Mouse (Mus musculus) E14TG2a.4 (cell line): ENCODE data around the gene Mad1l1.

Experiments used
- H3K27me3 ChIP-seq: 2 replicates; pipeline ENCODE4 v1.6.1; 2014; ENCODE audit warnings: low read length, control low read depth; ENCODE audit not compliant: insufficient read depth
- H3K36me3 ChIP-seq: 2 replicates; pipeline ENCODE4 v1.6.1; 2014; ENCODE audit warnings: low read length, control low read depth; ENCODE audit not compliant: insufficient read depth
- H3K4me1 ChIP-seq: replicated peaks from 2 replicates; pipeline ENCODE4 v1.6.1; 2014; ENCODE audit warnings: low read depth, low read length, control low read depth
- H3K4me3 ChIP-seq: replicated peaks from 2 replicates; pipeline ENCODE4 v1.5.1; 2014; ENCODE audit warnings: mild to moderate bottlenecking, low read length
- H3K9me3 ChIP-seq: 2 replicates; pipeline ENCODE4 v1.6.1; 2014; ENCODE audit warnings: low read length, control low read depth
- CTCF ChIP-seq: conservative IDR thresholded peaks from 2 replicates; pipeline ENCODE4 v1.5.1; 2014; ENCODE audit warnings: low read length
- NANOG ChIP-seq: IDR thresholded peaks from 2 replicates; pipeline ENCODE4 v1.6.1; 2014; ENCODE audit warnings: borderline replicate concordance, low read length, mixed read lengths
- POU5F1 ChIP-seq: IDR thresholded peaks from 2 replicates; pipeline ENCODE4 v1.6.1; 2014; ENCODE audit warnings: low read length, borderline replicate concordance

The Mad1l1 gene

GRCm38 (mm10) chr5:140282376-140282775 lies 39.0 kb downstream of the Mad1l1 start:
- Histone ChIP-seq H3K4me3 (peak overlapping the region; percentile 67), H3K4me1 (peaks cover 50% of the 10 kb centered on the region), H3K27me3 (no peaks in the 10 kb centered on the region), H3K36me3 (peaks cover 73% of the 10 kb centered on the region), H3K9me3 (no peaks in the 10 kb centered on the region)
- no peak for TF ChIP-seq POU5F1
- TF ChIP-seq NANOG = no peak
- TF ChIP-seq CTCF = no peak

GRCm38 (mm10) chr5:140280205-140280604 lies 41.1 kb downstream of the Mad1l1 start:
- Histone ChIP-seq H3K36me3 (peaks cover 73% of the 10 kb centered on the region), H3K27me3 (no peaks in the 10 kb centered on the region), H3K4me3 (no peak overlapping the region), H3K4me1 (peaks cover 45% of the 10 kb centered on the region), H3K9me3 (no peaks in the 10 kb centered on the region)
- TF ChIP-seq NANOG (no peak), CTCF (no peak), POU5F1 (no peak)

- TF ChIP-seq NANOG (no peak), CTCF (no peak), POU5F1 (no peak)
- no peaks in the 10 kb centered on the region for H3K27me3 ChIP-seq
- H3K4me3 ChIP-seq = no peak overlapping the region
- H3K9me3 ChIP-seq = no peaks in the 10 kb centered on the region
- H3K36me3 ChIP-seq = peaks cover 80% of the 10 kb centered on the region
- peaks cover 14% of the 10 kb centered on the region for H3K4me1 ChIP-seq
Observed at GRCm38 (mm10) chr5:140276779-140277178, 44.6 kb downstream of the Mad1l1 start.

GRCm38 (mm10) chr5:140270976-140271685 lies 50.2 kb downstream of the Mad1l1 start:
- peaks cover 65% of the 10 kb centered on the region for H3K36me3 ChIP-seq
- no peaks in the 10 kb centered on the region for H3K27me3 ChIP-seq
- no peak overlapping the region for H3K4me3 ChIP-seq
- no peaks in the 10 kb centered on the region for H3K4me1 ChIP-seq
- TF ChIP-seq POU5F1 (no peak), NANOG (no peak)
- H3K9me3 ChIP-seq = no peaks in the 10 kb centered on the region

- Histone ChIP-seq H3K27me3 (no peaks in the 10 kb centered on the region), H3K36me3 (peaks cover 56% of the 10 kb centered on the region), H3K4me3 (no peak overlapping the region), H3K9me3 (no peaks in the 10 kb centered on the region), H3K4me1 (peaks cover 18% of the 10 kb centered on the region)
- no peak for TF ChIP-seq CTCF
- TF ChIP-seq POU5F1 = no peak
- TF ChIP-seq NANOG = no peak
Observed at GRCm38 (mm10) chr5:140268396-140268795, 53.0 kb downstream of the Mad1l1 start.

- H3K9me3 ChIP-seq = no peaks in the 10 kb centered on the region
- H3K4me3 ChIP-seq = no peak overlapping the region
- H3K4me1 ChIP-seq = peaks cover 18% of the 10 kb centered on the region
- H3K27me3 ChIP-seq = no peaks in the 10 kb centered on the region
- peaks cover 56% of the 10 kb centered on the region for H3K36me3 ChIP-seq
- no peak for TF ChIP-seq CTCF
- no peak for TF ChIP-seq POU5F1
Observed at GRCm38 (mm10) chr5:140267061-140267460, 54.3 kb downstream of the Mad1l1 start.

- Histone ChIP-seq H3K27me3 (no peaks in the 10 kb centered on the region), H3K36me3 (peaks cover 58% of the 10 kb centered on the region), H3K4me3 (no peak overlapping the region), H3K9me3 (no peaks in the 10 kb centered on the region), H3K4me1 (peaks cover 18% of the 10 kb centered on the region)
- no peak for TF ChIP-seq CTCF
- no peak for TF ChIP-seq NANOG
- TF ChIP-seq POU5F1 = no peak
Observed at GRCm38 (mm10) chr5:140264825-140265575, 56.4 kb downstream of the Mad1l1 start.

- no peaks in the 10 kb centered on the region for H3K27me3 ChIP-seq
- TF ChIP-seq POU5F1 (no peak), NANOG (no peak), CTCF (no peak)
Observed at GRCm38 (mm10) chr5:140263754-140264749, 57.3 kb downstream of the Mad1l1 start.

More at GRCm38 (mm10) chr5:140263754-140264749, 57.3 kb downstream of the Mad1l1 start:
- H3K36me3 ChIP-seq = peaks cover 64% of the 10 kb centered on the region
- H3K4me3 ChIP-seq = 0 out of 2 replicates have a peak overlapping the region, but pooled peaks have one; percentile 17
- H3K9me3 ChIP-seq = no peaks in the 10 kb centered on the region
- peaks cover 18% of the 10 kb centered on the region for H3K4me1 ChIP-seq
